Mouse (Mus musculus) E14TG2a.4 (cell line): ENCODE results near the gene Wt1.

Source experiments
- CTCF ChIP-seq: conservative IDR thresholded peaks from 2 replicates; pipeline ENCODE4 v1.5.1; 2014; ENCODE audit warnings: low read length
- POU5F1 ChIP-seq: IDR thresholded peaks from 2 replicates; pipeline ENCODE4 v1.6.1; 2014; ENCODE audit warnings: low read length, borderline replicate concordance

DNA sequence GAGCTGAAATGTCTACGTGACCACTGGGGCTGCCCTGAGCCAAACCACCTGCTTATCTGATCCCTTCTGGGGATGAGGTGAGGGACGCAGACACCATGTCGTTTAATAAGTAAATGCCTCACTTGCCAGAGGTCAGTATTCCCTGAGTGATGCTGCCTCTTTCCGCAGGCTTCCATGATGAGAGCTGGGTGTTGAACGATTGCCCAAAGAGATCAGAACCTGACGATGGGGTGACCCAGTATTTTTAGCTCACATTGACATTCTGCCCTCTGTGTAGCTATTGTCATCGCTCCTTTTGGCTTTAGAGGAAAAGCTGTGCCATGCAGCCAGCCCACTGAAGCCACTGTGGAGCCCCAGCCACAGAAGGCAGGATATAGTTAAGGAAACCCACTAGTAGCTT, 13.1 kb downstream of the Wt1 start:
- TF ChIP-seq CTCF (no peak), POU5F1 (no peak)
